8 mouse cellular contexts compared by ENCODE assay signal in the genomic region with DNA sequence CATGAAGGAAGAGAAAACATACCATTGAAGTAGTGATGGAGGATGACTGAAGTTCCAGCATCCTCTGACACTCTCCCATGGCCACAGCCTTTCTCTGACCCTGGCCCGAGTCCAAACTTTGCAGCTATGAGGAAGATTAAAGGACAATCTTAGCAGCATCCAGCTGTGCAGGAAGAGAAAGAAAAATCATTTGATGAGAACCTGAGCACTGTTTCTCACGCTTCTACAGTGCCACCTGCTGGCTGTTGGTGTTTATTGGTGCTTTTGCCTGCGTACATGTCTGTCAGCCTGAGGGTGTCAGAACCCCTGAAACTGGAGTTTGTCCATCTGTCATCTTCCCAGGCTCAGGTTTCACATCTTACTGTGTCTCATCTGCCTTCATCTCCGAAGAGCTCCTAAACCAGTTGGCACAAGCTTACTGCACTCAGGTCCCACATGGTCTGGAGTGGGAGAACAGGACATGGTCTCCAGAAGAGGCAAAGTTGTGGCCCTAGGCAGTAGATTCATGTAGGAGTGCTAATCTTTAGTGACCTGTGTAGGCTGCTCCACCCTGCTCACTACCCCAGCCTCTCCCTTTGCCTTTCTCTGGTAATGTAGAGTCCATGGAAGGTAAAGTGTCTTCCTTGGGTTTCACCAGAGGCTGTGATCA. TPM values are rescaled to one million over a fixed set of nuclear protein-coding genes. Genes with fewer than 3 reads are reported as not detected.
DNase-seq lines count a peak whose midpoint lies in the region; ATAC-seq and TF ChIP-seq lines count a peak whose summit lies in the region.

No protein-coding gene starts in this region.

- no peak overlapping the region for H3K4me2 ChIP-seq in forebrain, embryonic 16.5 days (ENCODE audit: low read length)
- no peak overlapping the region for H3K4me2 ChIP-seq in lung, postnatal 0 days (replicated peaks; ENCODE audit: low read depth, low read length)

- no peaks in the 10 kb centered on the region for H3K36me3 ChIP-seq in forebrain, embryonic 16.5 days (ENCODE audit: control insufficient read depth, insufficient read depth)
- no peaks in the 10 kb centered on the region for H3K36me3 ChIP-seq in lung, postnatal 0 days (ENCODE audit: insufficient read depth, low read length)

- TF ChIP-seq CTCF in layer of hippocampus, adult 2 months (conservative IDR thresholded peaks at IDR 0.05): peak; percentile 96
- TF ChIP-seq CTCF in lung, postnatal 0 days (IDR thresholded peaks at IDR 0.05): peak; percentile 92

- no peaks in the 10 kb centered on the region for H3K4me1 ChIP-seq in forebrain, embryonic 16.5 days (replicated peaks; ENCODE audit: control insufficient read depth, insufficient read depth, low read length)
- H3K4me1 ChIP-seq in lung, postnatal 0 days (ENCODE audit: insufficient read depth, low read depth, low read length): 0 out of 2 replicates have a peak, but pooled peaks cover 3% of the 10 kb centered on the region

- no peak for TF ChIP-seq EP300 in lung, postnatal 0 days (IDR thresholded peaks at IDR 0.05)

- H3K27me3 ChIP-seq in forebrain, embryonic 16.5 days (replicated peaks; ENCODE audit: control insufficient read depth, insufficient read depth, low read length): no peaks in the 10 kb centered on the region
- no peaks in the 10 kb centered on the region for H3K27me3 ChIP-seq in lung, postnatal 0 days (replicated peaks; ENCODE audit: insufficient read depth, low read length)

- H3K27ac ChIP-seq in forebrain, embryonic 16.5 days (ENCODE audit: low read length): no peak overlapping the region
- H3K27ac ChIP-seq in layer of hippocampus, adult 2 months: no peak overlapping the region
- no peak overlapping the region for H3K27ac ChIP-seq in lung, postnatal 0 days (ENCODE audit: low read length)

- WGBS in forebrain, embryonic 16.5 days: 6% methylated on average over 4 of the region's 4 CpGs
- WGBS in lung, postnatal 0 days: 1% methylated on average over 4 of the region's 4 CpGs

- ATAC-seq in cerebellum, adult (ENCODE audit: insufficient number of reproducible peaks, low FRiP score, low TSS enrichment): peak; percentile 49; the same call in 1 of the 2 replicates
- peak; percentile 18; the same call in 1 of the 2 replicates for ATAC-seq in forebrain, embryonic 16.5 days
- ATAC-seq in hematopoietic stem cell, adult 5-6 weeks (replicated peaks in 1 of 2; ENCODE audit: insufficient read depth in 1 of 2, low FRiP score in 2 of 2, low TSS enrichment in 1 of 2, low read depth in 1 of 2, poor library complexity in 2 of 2, severe bottlenecking in 2 of 2): peak; percentile 29 to 57; a peak in 3 of 4 replicates
- peak; percentile 75 for ATAC-seq in lung, postnatal 0 days

- DNase-seq in MEL-GATA-1-ER (ENCODE audit: extremely low read depth, low read depth): peak; percentile 44
- peak; percentile 81 to 84 for DNase-seq in layer of hippocampus, adult 2 months (ENCODE audit: low spot score in 2 of 2)
- peak; percentile 86 for DNase-seq in lung, postnatal 0 days (ENCODE audit: low spot score)
- DNase-seq in retina, postnatal 1 day: peak; percentile 87
- peak; percentile 91 for DNase-seq in thymus, postnatal 4 days

- H3K4me3 ChIP-seq in forebrain, embryonic 16.5 days (replicated peaks; ENCODE audit: low read length): no peak overlapping the region
- no peak overlapping the region for H3K4me3 ChIP-seq in layer of hippocampus, adult 2 months
- no peak overlapping the region for H3K4me3 ChIP-seq in lung, postnatal 0 days (ENCODE audit: low read depth, low read length)

- no peak overlapping the region for H3K9ac ChIP-seq in forebrain, embryonic 16.5 days (replicated peaks; ENCODE audit: low read depth, low read length)
- no peak overlapping the region for H3K9ac ChIP-seq in lung, postnatal 0 days (replicated peaks; ENCODE audit: low read depth)

- no peaks in the 10 kb centered on the region for H3K9me3 ChIP-seq in forebrain, embryonic 16.5 days (ENCODE audit: control insufficient read depth, low read length)
- H3K9me3 ChIP-seq in lung, postnatal 0 days (ENCODE audit: low read length): no peaks in the 10 kb centered on the region

RNA-seq across cellular contexts. Expression of a gene that starts 21.7 kb away (rescaled TPM):
- not detected in 2 replicates for polyA plus RNA-seq in forebrain, embryonic 16.5 days (2015; fragmentation: Nextera tagmentation; extraction: Ambion mirVana)
- not detected in 2 replicates for total RNA-seq in hematopoietic stem cell, adult 5-6 weeks (2017)
- total RNA-seq in layer of hippocampus, adult 2 months (2021): not detected
- 0.06 TPM in 1 of 2 replicates, not detected in the other for polyA plus RNA-seq in lung, postnatal 0 days (2015; fragmentation: Nextera tagmentation; extraction: Ambion mirVana)

Comparison
In these comparisons a context has a peak if more than half of its experiments do, and no peak if none do; other contexts are left out.
1. ATAC-seq: peak in every context shown above with its lines; median percentile 75 in lung, postnatal 0 days; 49 in cerebellum, adult; 43 in hematopoietic stem cell, adult 5-6 weeks; 18 in forebrain, embryonic 16.5 days.